Mouse (Mus musculus) brown adipose tissue, adult 24 weeks (tissue): ENCODE results near the gene Hist1h2bk. TPM values are rescaled to one million over a fixed set of nuclear protein-coding genes. Genes with fewer than 3 reads are reported as not detected.

Source experiments
- polyA plus RNA-seq: library from polyadenylated mRNA; stranded (reverse); fragments of >200 nt; gene quantifications from 2 replicates; pipeline ENCODE4 v1.2.4, GENCODE M21; 2012; ENCODE audit not compliant: missing spikeins, insufficient read depth, insufficient read length

Hist1h2bk gene
- polyA plus RNA-seq, 1 experiment: not detected

Other genes starting within 250 kb of the Hist1h2bk start
- gene Hist1h2an, start 248.7 kb upstream of the Hist1h2bk start, polyA plus RNA-seq: not detected in 2 replicates
- gene Hist1h2bp, start 248.4 kb upstream of the Hist1h2bk start, polyA plus RNA-seq: not detected in 2 replicates
- 1.3 TPM in 1 of 2 replicates, not detected in the other for gene Hist1h2bq, start 225.7 kb upstream of the Hist1h2bk start, polyA plus RNA-seq
- gene Hist1h2ao, start 225.4 kb upstream of the Hist1h2bk start, polyA plus RNA-seq: not detected in 2 replicates
- 2.8 TPM in 1 of 2 replicates, not detected in the other for gene Hist1h4m, start 224.1 kb upstream of the Hist1h2bk start, polyA plus RNA-seq
- not detected in 2 replicates for gene Hist1h4n, start 203.7 kb upstream of the Hist1h2bk start, polyA plus RNA-seq
- gene Hist1h2ap, start 202.4 kb upstream of the Hist1h2bk start, polyA plus RNA-seq: not detected in 2 replicates
- gene Hist1h2br, start 202.1 kb upstream of the Hist1h2bk start, polyA plus RNA-seq: not detected in 2 replicates
- gene Zfp184, start 90.8 kb upstream of the Hist1h2bk start, polyA plus RNA-seq: not detected in 2 replicates
- not detected in 2 replicates for gene Pom121l2, start 54.7 kb upstream of the Hist1h2bk start, polyA plus RNA-seq
- gene Prss16, start 26.1 kb upstream of the Hist1h2bk start, polyA plus RNA-seq: not detected in 2 replicates
- not detected in 2 replicates for gene Hist1h2ah, start 302 bp upstream of the Hist1h2bk start, polyA plus RNA-seq
- 1.9 and 6.6 TPM in 2 replicates for gene Hist1h4i, start 5.5 kb downstream of the Hist1h2bk start, polyA plus RNA-seq
- gene Hist1h2ag, start 7.1 kb downstream of the Hist1h2bk start, polyA plus RNA-seq: not detected in 2 replicates
- not detected in 2 replicates for gene Hist1h2bj, start 7.3 kb downstream of the Hist1h2bk start, polyA plus RNA-seq
- not detected in 2 replicates for gene Vmn1r188, start 48.6 kb downstream of the Hist1h2bk start, polyA plus RNA-seq
- not detected in 2 replicates for gene Vmn1r189, start 70.0 kb downstream of the Hist1h2bk start, polyA plus RNA-seq
- gene Vmn1r191, start 148.1 kb downstream of the Hist1h2bk start, polyA plus RNA-seq: not detected in 2 replicates
- not detected in 2 replicates for gene Vmn1r192, start 155.3 kb downstream of the Hist1h2bk start, polyA plus RNA-seq
- not detected in 2 replicates for gene Vmn1r193, start 187.3 kb downstream of the Hist1h2bk start, polyA plus RNA-seq
- not detected in 2 replicates for gene Vmn1r194, start 208.3 kb downstream of the Hist1h2bk start, polyA plus RNA-seq
- not detected in 2 replicates for gene Vmn1r195, start 234.7 kb downstream of the Hist1h2bk start, polyA plus RNA-seq